Mouse (Mus musculus) spleen, adult 2 months (tissue): Measurements from ENCODE around the gene Psmd9. TPM values are rescaled to one million over a fixed set of nuclear protein-coding genes. Genes with fewer than 3 reads are reported as not detected.

Experiments used
- DNase-seq, 2 experiments: peaks; one replicate each; pipeline versions ENCODE4 v3.0.0 to v3.0.0-alpha.2; 2012 to 2021; ENCODE audit warnings: low spot score in 2 of 2, low read depth in 1 of 2
- H3K27ac ChIP-seq: fragments of 200-500 bp; 2 replicates; pipeline ENCODE4 v1.5.1; 2012; ENCODE audit warnings: low read length, inconsistent platforms; ENCODE audit not compliant: insufficient read depth
- H3K27me3 ChIP-seq: fragments of 200-500 bp; 2 replicates; pipeline ENCODE4 v1.6.1; 2012; ENCODE audit warnings: mild to moderate bottlenecking, moderate library complexity, low read length, inconsistent platforms; ENCODE audit not compliant: control insufficient read depth, insufficient read depth
- H3K36me3 ChIP-seq: fragments of 200-500 bp; 2 replicates; pipeline ENCODE4 v1.6.1; 2012; ENCODE audit warnings: mild to moderate bottlenecking, low read length, inconsistent platforms; ENCODE audit not compliant: control insufficient read depth, insufficient read depth
- H3K4me1 ChIP-seq: fragments of 200-500 bp; 2 replicates; pipeline ENCODE4 v1.6.1; 2011; ENCODE audit warnings: inconsistent platforms; ENCODE audit not compliant: control insufficient read depth, insufficient read depth, insufficient read length
- H3K4me3 ChIP-seq: fragments of 200-500 bp; 2 replicates; pipeline ENCODE4 v1.5.1; 2011; ENCODE audit warnings: mild to moderate bottlenecking, inconsistent platforms; ENCODE audit not compliant: insufficient read depth, insufficient read length; ENCODE audit errors: extremely low read depth
- CTCF ChIP-seq: fragments of 200-500 bp; IDR thresholded peaks from 2 replicates; pipeline ENCODE4 v1.5.1; 2011; ENCODE audit warnings: mild to moderate bottlenecking, inconsistent platforms; ENCODE audit not compliant: insufficient read depth, insufficient read length, insufficient replicate concordance; ENCODE audit errors: extremely low read depth
- POLR2A ChIP-seq: fragments of 200-500 bp; IDR thresholded peaks from 2 replicates; pipeline ENCODE4 v1.6.1; 2011; ENCODE audit warnings: low read depth, low read length, inconsistent platforms
- WGBS: fragments of 180-500 bp; shearing (Covaris S2); methylation state at CpG from one replicate; pipeline ENCODE4 v1.1.7; 2018; 5-methylcytosine and 5-hydroxymethylcytosine counted together
- polyA plus RNA-seq: library from polyadenylated mRNA; depleted of rRNA; stranded (reverse); fragments of >200 nt; gene quantifications from 2 replicates; pipeline ENCODE4 v1.2.3, GENCODE M21; 2012

Psmd9 gene
- polyA plus RNA-seq, 1 experiment: 13.3 TPM

- Histone ChIP-seq H3K36me3 (peaks cover 34% of the 10 kb centered on the region), H3K4me3 (no peak overlapping the region), H3K27ac (no peak overlapping the region), H3K4me1 (peaks cover 20% of the 10 kb centered on the region; the same call in 1 of the 2 replicates), H3K27me3 (no peaks in the 10 kb centered on the region)
- no peak for DNase-seq
- WGBS: 20% methylated on average over 1 of the region's 1 CpGs
- no peak for TF ChIP-seq POLR2A
Measured at GRCm38 (mm10) chr5:123152901-123153300, 16.3 kb upstream of the Psmd9 start.

- TF ChIP-seq POLR2A (no peak), CTCF (peak; percentile 83; the same call in 1 of the 2 replicates)
- Histone ChIP-seq H3K4me1 (peaks cover 10% of the 10 kb centered on the region; the same call in 1 of the 2 replicates), H3K27me3 (no peaks in the 10 kb centered on the region), H3K4me3 (no peak overlapping the region), H3K27ac (no peak overlapping the region), H3K36me3 (peaks cover 44% of the 10 kb centered on the region)
- WGBS: 46% methylated on average over 7 of the region's 7 CpGs
- peak; percentile 73 to 76 for DNase-seq
Measured at GRCm38 (mm10) chr5:123155425-123155824, 13.8 kb upstream of the Psmd9 start.

- no peak overlapping the region for H3K27ac ChIP-seq
- H3K27me3 ChIP-seq: no peaks in the 10 kb centered on the region
- H3K36me3 ChIP-seq: peaks cover 55% of the 10 kb centered on the region
- peaks cover 5% of the 10 kb centered on the region; the same call in 1 of the 2 replicates for H3K4me1 ChIP-seq
- no peak overlapping the region for H3K4me3 ChIP-seq
- TF ChIP-seq POLR2A (no peak), CTCF (peak; percentile 39; the same call in 1 of the 2 replicates)
- no peak for DNase-seq
- 95% methylated on average over 12 of the region's 12 CpGs for WGBS
Measured at GRCm38 (mm10) chr5:123156763-123157162, 12.4 kb upstream of the Psmd9 start.

GRCm38 (mm10) chr5:123157972-123158371, 11.2 kb upstream of the Psmd9 start:
- WGBS: 92% methylated on average over 4 of the region's 4 CpGs
- TF ChIP-seq CTCF: no peak
- no peak overlapping the region for H3K27ac ChIP-seq
- H3K27me3 ChIP-seq: no peaks in the 10 kb centered on the region
- H3K36me3 ChIP-seq: peaks cover 55% of the 10 kb centered on the region
- H3K4me1 ChIP-seq: no peaks in the 10 kb centered on the region
- DNase-seq: no peak
- no peak overlapping the region for H3K4me3 ChIP-seq

- 94% methylated on average over 4 of the region's 4 CpGs for WGBS
- no peak overlapping the region for H3K27ac ChIP-seq
- no peak for DNase-seq
- H3K4me3 ChIP-seq: no peak overlapping the region
- peaks cover 66% of the 10 kb centered on the region for H3K36me3 ChIP-seq
- TF ChIP-seq POLR2A (no peak), CTCF (no peak)
- H3K4me1 ChIP-seq: no peaks in the 10 kb centered on the region
- H3K27me3 ChIP-seq: no peaks in the 10 kb centered on the region
Measured at GRCm38 (mm10) chr5:123159446-123159845, 9.8 kb upstream of the Psmd9 start.

GRCm38 (mm10) chr5:123159866-123160265, 9.3 kb upstream of the Psmd9 start:
- no peaks in the 10 kb centered on the region for H3K4me1 ChIP-seq
- no peaks in the 10 kb centered on the region for H3K27me3 ChIP-seq
- no peak for TF ChIP-seq POLR2A
- no peak for TF ChIP-seq CTCF
- peak in 1 of 2 experiments; percentile 3 for DNase-seq
- 95% methylated on average over 15 of the region's 15 CpGs for WGBS
- H3K36me3 ChIP-seq: peaks cover 70% of the 10 kb centered on the region
- H3K4me3 ChIP-seq: no peak overlapping the region
- H3K27ac ChIP-seq: no peak overlapping the region

GRCm38 (mm10) chr5:123160341-123160740, 8.9 kb upstream of the Psmd9 start:
- H3K27me3 ChIP-seq: no peaks in the 10 kb centered on the region

More at GRCm38 (mm10) chr5:123160341-123160740, 8.9 kb upstream of the Psmd9 start:
- Histone ChIP-seq H3K4me1 (no peaks in the 10 kb centered on the region), H3K27ac (no peak overlapping the region), H3K4me3 (no peak overlapping the region), H3K36me3 (peaks cover 70% of the 10 kb centered on the region)
- peak in 1 of 2 experiments; percentile 4 for DNase-seq
- 93% methylated on average over 15 of the region's 15 CpGs for WGBS
- TF ChIP-seq POLR2A (no peak), CTCF (no peak)
